Mouse (Mus musculus): ENCODE data around the gene Fbxo41.

DNA sequence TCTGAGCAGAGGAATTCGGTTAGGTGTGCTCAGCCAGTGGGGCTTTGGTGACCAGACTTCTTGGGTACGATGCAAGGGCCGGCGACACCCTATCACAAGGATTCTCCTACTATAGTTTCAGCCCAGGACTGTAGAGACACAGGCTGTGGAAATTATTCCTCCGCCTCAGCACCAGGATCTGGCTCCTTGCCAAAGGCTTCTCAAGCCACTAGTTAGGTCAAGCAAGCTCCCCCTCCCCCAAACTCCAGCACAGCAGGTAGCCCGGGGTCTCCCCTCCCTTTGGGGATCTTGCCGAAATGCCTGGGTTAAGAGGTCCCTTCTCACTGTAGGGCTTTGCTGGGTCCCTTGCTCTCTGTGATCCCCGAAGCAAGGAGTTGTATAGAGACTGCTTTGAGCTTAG lies 30.8 kb downstream of the Fbxo41 start:
- TF ChIP-seq CTCF (IDR thresholded peaks at IDR 0.05; ENCODE audit: low read depth, low read length): no peak
- no peak for TF ChIP-seq POLR2A (IDR thresholded peaks at IDR 0.05; ENCODE audit: insufficient read depth, low read length)
- TF ChIP-seq EP300 (IDR thresholded peaks at IDR 0.05; ENCODE audit: insufficient read depth, low read depth, low read length): no peak

Data from ES-Bruce4 (cell line).